Mouse (Mus musculus): ENCODE measurements around the gene 4932438H23Rik.

- TF ChIP-seq MAX (IDR thresholded peaks at IDR 0.05; ENCODE audit: low read length) (no peak), POLR2A (IDR thresholded peaks at IDR 0.05; ENCODE audit: control insufficient read depth in 1 of 2, insufficient read depth in 1 of 2, low read depth in 1 of 2, low read length in 2 of 2, poor library complexity in 1 of 2) (no peak), POLR2AphosphoS5 (IDR thresholded peaks at IDR 0.05; ENCODE audit: borderline replicate concordance, low read depth, low read length) (no peak), USF1 (IDR thresholded peaks at IDR 0.05; ENCODE audit: low read depth, low read length) (no peak), USF2 (IDR thresholded peaks at IDR 0.05; ENCODE audit: borderline replicate concordance in 1 of 2, insufficient read depth in 1 of 2, low read depth in 1 of 2, low read length in 2 of 2) (no peak), CTCF (IDR thresholded peaks at IDR 0.05 in 2 of 3, conservative IDR thresholded peaks at IDR 0.05 in 1 of 3; ENCODE audit: control insufficient read depth in 1 of 3, insufficient read depth in 1 of 3, low read depth in 2 of 3, low read length in 3 of 3, poor library complexity in 1 of 3, severe bottlenecking in 1 of 3) (no peak), GATA1 (IDR thresholded peaks at IDR 0.05; ENCODE audit: low read depth, low read length) (no peak), NELFE (IDR thresholded peaks at IDR 0.05; ENCODE audit: low read depth, low read length) (no peak), RCOR1 (IDR thresholded peaks at IDR 0.05; ENCODE audit: low read depth, low read length) (no peak), MYB (IDR thresholded peaks at IDR 0.05; ENCODE audit: low read depth, low read length) (no peak), TCF12 (IDR thresholded peaks at IDR 0.05; ENCODE audit: low read depth, low read length) (no peak)
Measured at GRCm38 (mm10) chr16:91140056-91140455, 45.1 kb upstream of the 4932438H23Rik start.

All from MEL (cell line).